Mouse (Mus musculus) CH12.LX (cell line): Measurements from ENCODE around the gene Fhit. TPM values are rescaled to one million over a fixed set of nuclear protein-coding genes. Genes with fewer than 3 reads are reported as not detected.

Experiments used
- DNase-seq: peaks from one replicate; pipeline ENCODE4 v3.0.0-alpha.2; 2013; ENCODE audit errors: extremely low read depth
- H3K27ac ChIP-seq: 2 replicates; pipeline ENCODE4 v1.5.1; 2012; ENCODE audit warnings: low read depth, mild to moderate bottlenecking, control low read depth, moderate library complexity; ENCODE audit not compliant: insufficient read depth
- H3K27me3 ChIP-seq: replicated peaks from 2 replicates; pipeline ENCODE3; 2012; ENCODE audit warnings: inconsistent platforms
- H3K36me3 ChIP-seq, 2 experiments: replicated peaks in 1 of 2; 2 replicates each; pipeline versions ENCODE3 to v1.6.1; 2012; ENCODE audit warnings: inconsistent platforms in 1 of 2, low read length in 1 of 2, mild to moderate bottlenecking in 1 of 2, mixed read lengths in 1 of 2, moderate library complexity in 1 of 2; ENCODE audit not compliant: control insufficient read depth in 1 of 2, insufficient read depth in 1 of 2
- H3K4me1 ChIP-seq, 2 experiments: 2 replicates each; pipeline ENCODE4 v1.6.1; 2012; ENCODE audit warnings: inconsistent platforms in 1 of 2, moderate library complexity in 1 of 2; ENCODE audit not compliant: insufficient read depth in 2 of 2, control insufficient read depth in 1 of 2
- H3K4me2 ChIP-seq: 2 replicates; pipeline ENCODE4 v1.6.1; 2012; ENCODE audit warnings: low read depth, mild to moderate bottlenecking, control low read depth; ENCODE audit not compliant: poor library complexity, insufficient read depth, severe bottlenecking
- H3K4me3 ChIP-seq, 3 experiments: fragments of 150-350 bp in 1 of 3; sonication (generic) in 1 of 3; replicated peaks in 1 of 3; 2 replicates each; pipeline versions ENCODE3 to v1.5.1; 2011 to 2012; ENCODE audit warnings: low read depth in 2 of 3, low read length in 2 of 3, mild to moderate bottlenecking in 2 of 3, moderate library complexity in 2 of 3, control low read depth in 1 of 3, improper control_type of control experiment in 1 of 3, inconsistent platforms in 1 of 3, mixed read lengths in 1 of 3; ENCODE audit not compliant: poor library complexity in 1 of 3
- H3K79me2 ChIP-seq: replicated peaks from 2 replicates; pipeline ENCODE4 v1.6.1; 2012; ENCODE audit warnings: mild to moderate bottlenecking, moderate library complexity; ENCODE audit not compliant: control insufficient read depth, poor library complexity, insufficient read depth, severe bottlenecking; ENCODE audit errors: extremely low read depth
- H3K9ac ChIP-seq: 2 replicates; pipeline ENCODE4 v1.6.1; 2012; ENCODE audit warnings: low read depth, mild to moderate bottlenecking, control low read depth, moderate library complexity; ENCODE audit not compliant: insufficient read depth
- H3K9me3 ChIP-seq: replicated peaks from 2 replicates; pipeline ENCODE3; 2012; ENCODE audit warnings: low read length, inconsistent platforms, mixed read lengths
- CHD1 ChIP-seq: IDR thresholded peaks from 2 replicates; pipeline ENCODE4 v1.6.1; 2012; ENCODE audit warnings: low read depth, low read length, improper control_type of control experiment, inconsistent platforms
- CTCF ChIP-seq, 2 experiments: IDR thresholded peaks in 1 of 2; conservative IDR thresholded peaks in 1 of 2; 2 replicates each; pipeline ENCODE4 v1.5.1; 2011 to 2012; ENCODE audit warnings: low read depth in 2 of 2, low read length in 2 of 2, improper control_type of control experiment in 1 of 2, inconsistent platforms in 1 of 2, mild to moderate bottlenecking in 1 of 2, moderate library complexity in 1 of 2
- E2F4 ChIP-seq: IDR thresholded peaks from 2 replicates; pipeline ENCODE4 v1.6.1; 2011; ENCODE audit warnings: low read depth, low read length, improper control_type of control experiment; ENCODE audit not compliant: insufficient replicate concordance
- EP300 ChIP-seq: IDR thresholded peaks from 2 replicates; pipeline ENCODE4 v1.6.1; 2011; ENCODE audit warnings: low read length, improper control_type of control experiment
- HCFC1 ChIP-seq: IDR thresholded peaks from 2 replicates; pipeline ENCODE4 v1.6.1; 2012; ENCODE audit warnings: low read depth, mild to moderate bottlenecking, inconsistent platforms, low read length, improper control_type of control experiment
- KAT2A ChIP-seq: IDR thresholded peaks from 2 replicates; pipeline ENCODE4 v1.6.1; 2012; ENCODE audit warnings: low read length, improper control_type of control experiment, inconsistent platforms; ENCODE audit not compliant: insufficient replicate concordance
- MEF2A ChIP-seq: IDR thresholded peaks from 2 replicates; pipeline ENCODE4 v1.6.1; 2014; ENCODE audit warnings: low read depth, mild to moderate bottlenecking, inconsistent platforms, low read length, improper control_type of control experiment, borderline replicate concordance
- MXI1 ChIP-seq: IDR thresholded peaks from 2 replicates; pipeline ENCODE4 v1.6.1; 2011; ENCODE audit warnings: mild to moderate bottlenecking, low read depth, low read length, improper control_type of control experiment
- MYC ChIP-seq: IDR thresholded peaks from 2 replicates; pipeline ENCODE4 v1.6.1; 2011; ENCODE audit warnings: low read depth, mild to moderate bottlenecking, improper control_type of control experiment, low read length
- PAX5 ChIP-seq: IDR thresholded peaks from 2 replicates; pipeline ENCODE4 v1.6.1; 2012; ENCODE audit warnings: low read length, inconsistent platforms, mixed read lengths
- RAD21 ChIP-seq: IDR thresholded peaks from 2 replicates; pipeline ENCODE4 v1.6.1; 2011; ENCODE audit warnings: low read depth, mild to moderate bottlenecking, low read length, improper control_type of control experiment, moderate library complexity
- RCOR1 ChIP-seq: conservative IDR thresholded peaks from 2 replicates; pipeline ENCODE4 v1.6.1; 2012; ENCODE audit warnings: low read depth, mild to moderate bottlenecking, inconsistent platforms, low read length, improper control_type of control experiment
- SMC3 ChIP-seq: IDR thresholded peaks from 2 replicates; pipeline ENCODE4 v1.6.1; 2011; ENCODE audit warnings: low read depth, low read length, improper control_type of control experiment
- TCF12 ChIP-seq: IDR thresholded peaks from 2 replicates; pipeline ENCODE4 v1.6.1; 2014; ENCODE audit warnings: low read depth, mild to moderate bottlenecking, inconsistent platforms, low read length, improper control_type of control experiment
- USF2 ChIP-seq: conservative IDR thresholded peaks from 2 replicates; pipeline ENCODE4 v1.6.1; 2011; ENCODE audit warnings: low read depth, low read length, improper control_type of control experiment
- ZC3H11A ChIP-seq: IDR thresholded peaks from 2 replicates; pipeline ENCODE4 v1.6.1; 2012; ENCODE audit warnings: low read depth, mild to moderate bottlenecking, inconsistent platforms, low read length, improper control_type of control experiment
- ZKSCAN1 ChIP-seq: IDR thresholded peaks from 2 replicates; pipeline ENCODE4 v1.6.1; 2012; ENCODE audit warnings: low read depth, inconsistent platforms, low read length, improper control_type of control experiment, borderline replicate concordance
- ZMIZ1 ChIP-seq: IDR thresholded peaks from 2 replicates; pipeline ENCODE4 v1.6.1; 2012; ENCODE audit warnings: low read depth, mild to moderate bottlenecking, inconsistent platforms, low read length, improper control_type of control experiment
- ZNF384 ChIP-seq: IDR thresholded peaks from 2 replicates; pipeline ENCODE4 v1.6.1; 2012; ENCODE audit warnings: low read depth, low read length, improper control_type of control experiment, inconsistent platforms
- dilution Hi-C: fragments of 300-500 bp; cut with MboI; formaldehyde crosslinking; loops from 2 replicates; pipeline ENCODE4 v1.14.3; 2020; ENCODE audit warnings: low sequenced_read_pairs; ENCODE audit not compliant: extremely low pct_unique_long_range_greater_than_20kb, extremely low pct_ligation_motif_present
- in situ Hi-C: fragments of 300-500 bp; cut with MboI; formaldehyde crosslinking; loops from 3 replicates; pipeline ENCODE4 v1.14.3; 2019; ENCODE audit warnings: low sequenced_read_pairs, low pct_ligation_motif_present, low pct_unique_long_range_greater_than_20kb, mixed read lengths
- polyA plus RNA-seq: library from polyadenylated mRNA; unstranded; fragments of >175 nt; gene quantifications from 2 replicates; pipeline ENCODE4 v1.2.1, GENCODE M21; 2012; ENCODE audit warnings: low read depth; ENCODE audit not compliant: insufficient read length
- total RNA-seq, 2 experiments: library from RNA; depleted of rRNA; stranded (reverse); fragments of 300-350 nt in 1 of 2; fragments of >200 nt in 1 of 2; gene quantifications; 2 replicates each; pipeline ENCODE4 v1.2.3; 2012 to 2014

Fhit gene
- total and polyA plus RNA-seq, 3 experiments: 0.64 to 1.9 (median 0.64) TPM

- Histone ChIP-seq H3K4me2 (no peak overlapping the region), H3K79me2 (no peaks in the 10 kb centered on the region), H3K4me3 (no peak overlapping the region), H3K4me1 (peaks cover 0 to 5% of the 10 kb centered on the region in 2 experiments; a peak in 1 of 4 replicates), H3K27ac (no peak overlapping the region), H3K27me3 (no peaks in the 10 kb centered on the region), H3K36me3 (no peaks in the 10 kb centered on the region), H3K9me3 (no peaks in the 10 kb centered on the region), H3K9ac (no peak overlapping the region)
- in situ Hi-C loops (no loop called here), dilution Hi-C loops (no loop called here)
- DNase-seq: no peak
- no peak for TF ChIP-seq SMC3
- no peak for TF ChIP-seq USF2
Observed at GRCm38 (mm10) chr14:10679638-10680037, 482.2 kb downstream of the Fhit start.

DNA sequence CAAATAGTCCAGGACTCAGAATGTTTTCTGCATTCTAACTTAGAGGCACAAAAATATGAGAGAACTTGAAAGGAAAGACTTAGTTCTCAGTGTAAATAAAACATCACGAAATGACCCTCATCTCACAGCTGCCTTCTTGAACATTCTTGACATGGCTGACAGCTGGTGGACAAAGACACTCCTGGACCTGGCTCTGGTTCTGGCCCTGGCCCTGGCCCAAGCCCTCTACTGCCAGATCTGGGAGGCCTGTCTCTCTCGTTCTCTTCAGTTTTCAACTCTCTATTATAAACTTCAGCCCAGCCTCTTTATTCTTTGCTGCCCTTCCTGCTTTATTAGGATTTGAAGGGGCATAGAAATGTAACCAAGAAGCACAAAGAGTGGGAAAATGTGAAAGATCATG lies 484.2 kb downstream of the Fhit start:
- no peak for DNase-seq
- H3K36me3 ChIP-seq: no peaks in the 10 kb centered on the region
- dilution Hi-C loops (no loop called here), in situ Hi-C loops (no loop called here)
- peaks cover 0 to 5% of the 10 kb centered on the region in 2 experiments; a peak in 1 of 4 replicates for H3K4me1 ChIP-seq
- no peak overlapping the region for H3K4me3 ChIP-seq
- H3K9ac ChIP-seq: no peak overlapping the region
- no peak for TF ChIP-seq KAT2A
- no peak for TF ChIP-seq ZKSCAN1
- TF ChIP-seq MEF2A: no peak
- no peak for TF ChIP-seq ZNF384
- TF ChIP-seq CTCF (conservative IDR thresholded peaks at IDR 0.05 in 1 of 2, IDR thresholded peaks at IDR 0.05 in 1 of 2; ENCODE audit: low read depth in 2 of 2, low read length in 2 of 2): no peak
- TF ChIP-seq EP300: no peak
- no peak for TF ChIP-seq ZMIZ1
- no peak for TF ChIP-seq RAD21
- TF ChIP-seq HCFC1: no peak
- TF ChIP-seq TCF12: no peak
- TF ChIP-seq MXI1: no peak
- TF ChIP-seq ZC3H11A: no peak
- no peak for TF ChIP-seq PAX5
- no peak for TF ChIP-seq MYC
- TF ChIP-seq CHD1: no peak
- TF ChIP-seq E2F4: no peak
- TF ChIP-seq RCOR1: no peak
- no peaks in the 10 kb centered on the region for H3K27me3 ChIP-seq
- H3K9me3 ChIP-seq: no peaks in the 10 kb centered on the region
- H3K79me2 ChIP-seq: no peaks in the 10 kb centered on the region
- no peak overlapping the region for H3K27ac ChIP-seq
- H3K4me2 ChIP-seq: no peak overlapping the region
